Mouse (Mus musculus) heart, embryonic 14.5 days (tissue): ENCODE data around the gene Ddx39b. TPM values are rescaled to one million over a fixed set of nuclear protein-coding genes. Genes with fewer than 3 reads are reported as not detected.

Experiments used
- ATAC-seq: fragments of 200-750 bp; cut with Nextera tagmentation; 2 replicates; pipeline ENCODE4 v1.8.0; 2017; ENCODE audit warnings: low read depth, moderate TSS enrichment; ENCODE audit not compliant: insufficient number of reproducible peaks, insufficient read depth, low FRiP score
- H3K27ac ChIP-seq, 2 experiments: fragments of 200-500 bp in 1 of 2; fragments of 300-500 bp in 1 of 2; sonication (generic) in 1 of 2; replicated peaks in 1 of 2; 2 replicates each; pipeline ENCODE4 v1.5.1; 2012 to 2014; ENCODE audit warnings: low read depth in 2 of 2, low read length in 2 of 2, control low read depth in 1 of 2, mild to moderate bottlenecking in 1 of 2, mixed read lengths in 1 of 2; ENCODE audit not compliant: control insufficient read depth in 1 of 2, insufficient read depth in 1 of 2
- H3K27me3 ChIP-seq: fragments of 300-500 bp; sonication (generic); 2 replicates; pipeline ENCODE4 v1.6.1; 2014; ENCODE audit warnings: mild to moderate bottlenecking, low read length, control low read depth; ENCODE audit not compliant: control insufficient read depth, insufficient read depth
- H3K36me3 ChIP-seq: fragments of 300-500 bp; sonication (generic); 2 replicates; pipeline ENCODE4 v1.6.1; 2014; ENCODE audit warnings: mild to moderate bottlenecking, control low read depth, low read length, mixed read lengths; ENCODE audit not compliant: control insufficient read depth, insufficient read depth
- H3K4me1 ChIP-seq, 2 experiments: fragments of 200-500 bp in 1 of 2; fragments of 300-500 bp in 1 of 2; sonication (generic) in 1 of 2; 2 replicates each; pipeline ENCODE4 v1.6.1; 2012 to 2014; ENCODE audit warnings: low read length in 2 of 2, control low read depth in 1 of 2, mixed read lengths in 1 of 2; ENCODE audit not compliant: control insufficient read depth in 2 of 2, insufficient read depth in 2 of 2
- H3K4me2 ChIP-seq: fragments of 300-500 bp; sonication (generic); 2 replicates; pipeline ENCODE4 v1.6.1; 2014; ENCODE audit warnings: mild to moderate bottlenecking, low read length
- H3K4me3 ChIP-seq, 2 experiments: fragments of 200-500 bp in 1 of 2; fragments of 300-500 bp in 1 of 2; sonication (generic) in 1 of 2; 2 replicates each; pipeline ENCODE4 v1.5.1; 2012 to 2014; ENCODE audit warnings: low read length in 2 of 2, mild to moderate bottlenecking in 2 of 2, control low read depth in 1 of 2, low read depth in 1 of 2, moderate library complexity in 1 of 2; ENCODE audit not compliant: control insufficient read depth in 1 of 2, insufficient read depth in 1 of 2
- H3K9ac ChIP-seq: fragments of 300-500 bp; sonication (generic); 2 replicates; pipeline ENCODE4 v1.6.1; 2014; ENCODE audit warnings: mild to moderate bottlenecking, low read length
- H3K9me3 ChIP-seq: fragments of 300-500 bp; sonication (generic); 2 replicates; pipeline ENCODE4 v1.6.1; 2016; ENCODE audit warnings: low read length, control low read depth; ENCODE audit not compliant: control insufficient read depth
- WGBS: fragments of 180-500 bp; shearing (Covaris S2); extraction: QIAGEN DNeasy Blood & Tissue Kit; methylation state at CpG from one replicate; pipeline ENCODE4 v1.1.7; 2014; 5-methylcytosine and 5-hydroxymethylcytosine counted together
- polyA plus RNA-seq: library from polyadenylated mRNA; unstranded; fragments of >200 nt; fragmentation: Nextera tagmentation; extraction: Ambion mirVana; gene quantifications from 2 replicates; pipeline ENCODE4 v1.2.1, GENCODE M21; 2014

The Ddx39b gene
- polyA plus RNA-seq, 1 experiment from 2014 or later: 246 TPM

GRCm38 (mm10) chr17:35220156-35220952, 21.2 kb upstream of the Ddx39b start, which contains the start of gene Gm16181:
Gene Gm16181 (plus strand): TSS chr17:35220834.
- Histone ChIP-seq H3K4me1 (peaks cover 9 to 20% of the 10 kb centered on the region in 2 experiments), H3K4me3 (no peak within 1 kb of the TSS), H3K36me3 (peaks cover 43% of the 10 kb centered on the region), H3K27me3 (no peaks in the 10 kb centered on the region), H3K9me3 (no peaks in the 10 kb centered on the region), H3K4me2 (no peak within 1 kb of the TSS), H3K9ac (peak within 1 kb of the TSS; percentile 30; the same call in 1 of the 2 replicates), H3K27ac (peak within 1 kb of the TSS; percentile 9 to 72; a peak in 2 of 4 replicates)
- WGBS: 65% methylated on average over 28 of the region's 28 CpGs
- ATAC-seq: 0 out of 2 replicates have a peak, but pooled peaks have one; percentile 2

GRCm38 (mm10) chr17:35222299-35222698, 19.2 kb upstream of the Ddx39b start:
- Histone ChIP-seq H3K36me3 (peaks cover 49% of the 10 kb centered on the region), H3K4me2 (no peak overlapping the region), H3K4me3 (no peak overlapping the region), H3K9me3 (no peaks in the 10 kb centered on the region), H3K4me1 (peaks cover 9 to 20% of the 10 kb centered on the region in 2 experiments), H3K9ac (0 out of 2 replicates have a peak overlapping the region, but pooled peaks have one; percentile 21), H3K27me3 (no peaks in the 10 kb centered on the region), H3K27ac (peak overlapping the region; percentile 16 to 46; a peak in 2 of 4 replicates)
- ATAC-seq: no peak
- 55% methylated on average over 6 of the region's 6 CpGs for WGBS

GRCm38 (mm10) chr17:35224641-35225040, 16.9 kb upstream of the Ddx39b start:
- Histone ChIP-seq H3K4me1 (peaks cover 3 to 9% of the 10 kb centered on the region in 2 experiments), H3K4me3 (no peak overlapping the region), H3K36me3 (peaks cover 66% of the 10 kb centered on the region), H3K9ac (no peak overlapping the region), H3K27me3 (no peaks in the 10 kb centered on the region), H3K27ac (no peak overlapping the region), H3K9me3 (no peaks in the 10 kb centered on the region), H3K4me2 (no peak overlapping the region)
- 90% methylated on average over 4 of the region's 4 CpGs for WGBS
- no peak for ATAC-seq

- 93% methylated on average over 5 of the region's 5 CpGs for WGBS
- no peak overlapping the region for H3K27ac ChIP-seq
- no peak for ATAC-seq
- H3K36me3 ChIP-seq: peaks cover 66% of the 10 kb centered on the region
- H3K4me3 ChIP-seq: no peak overlapping the region
- H3K4me1 ChIP-seq: peaks cover 0 to 2% of the 10 kb centered on the region in 2 experiments; a peak in 2 of 4 replicates
- H3K4me2 ChIP-seq: no peak overlapping the region
- H3K9ac ChIP-seq: no peak overlapping the region
- no peaks in the 10 kb centered on the region for H3K9me3 ChIP-seq
- H3K27me3 ChIP-seq: no peaks in the 10 kb centered on the region
Observed at GRCm38 (mm10) chr17:35225456-35225855, 16.1 kb upstream of the Ddx39b start.

GRCm38 (mm10) chr17:35226561-35227046, 14.9 kb upstream of the Ddx39b start:
- Histone ChIP-seq H3K9me3 (no peaks in the 10 kb centered on the region), H3K9ac (no peak overlapping the region), H3K27ac (0 out of 4 replicates have a peak overlapping the region, but pooled peaks of 1 of the 2 experiments have one; percentile 31), H3K27me3 (no peaks in the 10 kb centered on the region), H3K4me2 (no peak overlapping the region), H3K4me3 (no peak overlapping the region), H3K36me3 (peaks cover 67% of the 10 kb centered on the region), H3K4me1 (peaks cover 0 to 1% of the 10 kb centered on the region in 2 experiments; a peak in 2 of 4 replicates)
- ATAC-seq: no peak
- 70% methylated on average over 14 of the region's 14 CpGs for WGBS

GRCm38 (mm10) chr17:35231022-35231421, 10.5 kb upstream of the Ddx39b start:
- H3K4me2 ChIP-seq: no peak overlapping the region
- no peak overlapping the region for H3K27ac ChIP-seq
- H3K36me3 ChIP-seq: peaks cover 66% of the 10 kb centered on the region
- no peaks in the 10 kb centered on the region for H3K27me3 ChIP-seq
- WGBS: 91% methylated on average over 10 of the region's 10 CpGs
- no peaks in the 10 kb centered on the region for H3K9me3 ChIP-seq
- H3K9ac ChIP-seq: peak overlapping the region; percentile 21; the same call in 1 of the 2 replicates
- no peak overlapping the region for H3K4me3 ChIP-seq
- H3K4me1 ChIP-seq: peaks cover 7 to 22% of the 10 kb centered on the region in 2 experiments
- no peak for ATAC-seq

GRCm38 (mm10) chr17:35232043-35232442, 9.5 kb upstream of the Ddx39b start:
- Histone ChIP-seq H3K4me2 (no peak overlapping the region), H3K36me3 (peaks cover 63% of the 10 kb centered on the region), H3K4me3 (no peak overlapping the region)

More at GRCm38 (mm10) chr17:35232043-35232442, 9.5 kb upstream of the Ddx39b start:
- Histone ChIP-seq H3K27me3 (no peaks in the 10 kb centered on the region), H3K27ac (no peak overlapping the region), H3K9ac (peak overlapping the region; percentile 27; the same call in 1 of the 2 replicates), H3K4me1 (peaks cover 7 to 25% of the 10 kb centered on the region in 2 experiments), H3K9me3 (no peaks in the 10 kb centered on the region)
- ATAC-seq: no peak
- WGBS: 14% methylated on average over 12 of the region's 12 CpGs
